ENCODE assay signal across 13 mouse cellular contexts in genomic region chr6:51039486-51040180, GRCm38 (mm10).
"Had no signal": no experiment of that assay in that cellular context is flagged by ENCODE, and none has a peak within 500 bp of the region (broad histone marks: within the 10 kb centered on the region; RNA-seq: fewer than 3 reads in every experiment).

No protein-coding gene starts in this region.

- H3K9me3 ChIP-seq: limb, embryonic 15.5 days; liver, embryonic 12.5 days had no signal

- H3K4me2 ChIP-seq: limb, embryonic 15.5 days; liver, embryonic 12.5 days; lung, embryonic 14.5 days; midbrain, embryonic 11.5 days had no signal

- DNase-seq: kidney, adult 9 months; lung, embryonic 14.5 days; lung, postnatal 10 days; lung, postnatal 4 days; right cerebral cortex, adult 18-20 months; right cerebral cortex, postnatal 25 days; thymus, postnatal 36 days had no signal

- ATAC-seq: intestine, embryonic 16.5 days; liver, embryonic 12.5 days; midbrain, embryonic 16.5 days had no signal

- H3K4me3 ChIP-seq: left cerebral cortex, adult 2 months; limb, embryonic 15.5 days; liver, embryonic 12.5 days had no signal

- H3K27ac ChIP-seq: left cerebral cortex, adult 2 months; limb, embryonic 15.5 days; liver, embryonic 12.5 days had no signal

- H3K4me1 ChIP-seq: liver, embryonic 12.5 days had no signal

- H3K9ac ChIP-seq: limb, embryonic 15.5 days; liver, embryonic 12.5 days; lung, embryonic 14.5 days had no signal

- H3K27me3 ChIP-seq: liver, embryonic 12.5 days had no signal

- H3K36me3 ChIP-seq: limb, embryonic 15.5 days; liver, embryonic 12.5 days had no signal
